Mouse (Mus musculus) intestine, embryonic 14.5 days (tissue): ENCODE data around the gene Otud7a. TPM values are rescaled to one million over a fixed set of nuclear protein-coding genes. Genes with fewer than 3 reads are reported as not detected.
"Not testable (repeated sequence)": the region's sequence is repeated elsewhere in the genome, so short reads cannot be mapped to it uniquely, and the experiment has no call there.

Experiments
- ATAC-seq: fragments of 200-750 bp; cut with Nextera tagmentation; replicated peaks from 2 replicates; pipeline ENCODE4 v1.8.0; 2017; ENCODE audit warnings: low read depth, moderate number of reproducible peaks, moderate TSS enrichment, moderate library complexity; ENCODE audit not compliant: low FRiP score, low TSS enrichment
- DNase-seq: peaks from one replicate; pipeline ENCODE4 v3.0.0-alpha.2; 2018; ENCODE audit warnings: low spot score
- H3K27ac ChIP-seq: fragments of 300-500 bp; sonication (generic); 2 replicates; pipeline ENCODE4 v1.5.1; 2014; ENCODE audit warnings: low read depth, mild to moderate bottlenecking, control low read depth
- H3K27me3 ChIP-seq: fragments of 300-500 bp; sonication (generic); replicated peaks from 2 replicates; pipeline ENCODE4 v1.6.1; 2014; ENCODE audit warnings: low read length, control low read depth; ENCODE audit not compliant: control insufficient read depth, insufficient read depth
- H3K36me3 ChIP-seq: fragments of 300-500 bp; sonication (generic); 2 replicates; pipeline ENCODE4 v1.6.1; 2014; ENCODE audit warnings: low read length, control low read depth; ENCODE audit not compliant: control insufficient read depth, insufficient read depth
- H3K4me1 ChIP-seq: fragments of 300-500 bp; sonication (generic); replicated peaks from 2 replicates; pipeline ENCODE4 v1.6.1; 2014; ENCODE audit warnings: low read length, control low read depth, mixed read lengths; ENCODE audit not compliant: control insufficient read depth, insufficient read depth
- H3K4me2 ChIP-seq: fragments of 300-500 bp; sonication (generic); 2 replicates; pipeline ENCODE4 v1.6.1; 2014; ENCODE audit warnings: low read length
- H3K4me3 ChIP-seq: fragments of 300-500 bp; sonication (generic); 2 replicates; pipeline ENCODE4 v1.5.1; 2014; ENCODE audit warnings: low read depth, low read length, control low read depth, mixed read lengths
- H3K9ac ChIP-seq: fragments of 300-500 bp; sonication (generic); 2 replicates; pipeline ENCODE4 v1.6.1; 2014; ENCODE audit warnings: mild to moderate bottlenecking, low read length
- H3K9me3 ChIP-seq: fragments of 300-500 bp; sonication (generic); 2 replicates; pipeline ENCODE4 v1.6.1; 2016; ENCODE audit warnings: low read length, control low read depth; ENCODE audit not compliant: control insufficient read depth
- WGBS: fragments of 180-500 bp; shearing (Covaris S2); extraction: QIAGEN DNeasy Blood & Tissue Kit; methylation state at CpG from one replicate; pipeline ENCODE4 v1.1.7; 2014; 5-methylcytosine and 5-hydroxymethylcytosine counted together
- polyA plus RNA-seq: library from polyadenylated mRNA; unstranded; fragments of >200 nt; fragmentation: Nextera tagmentation; extraction: Ambion mirVana; gene quantifications from 2 replicates; pipeline ENCODE4 v1.2.1, GENCODE M21; 2014

Otud7a gene
- polyA plus RNA-seq, 1 experiment from 2014 or later: 1.5 TPM

DNA sequence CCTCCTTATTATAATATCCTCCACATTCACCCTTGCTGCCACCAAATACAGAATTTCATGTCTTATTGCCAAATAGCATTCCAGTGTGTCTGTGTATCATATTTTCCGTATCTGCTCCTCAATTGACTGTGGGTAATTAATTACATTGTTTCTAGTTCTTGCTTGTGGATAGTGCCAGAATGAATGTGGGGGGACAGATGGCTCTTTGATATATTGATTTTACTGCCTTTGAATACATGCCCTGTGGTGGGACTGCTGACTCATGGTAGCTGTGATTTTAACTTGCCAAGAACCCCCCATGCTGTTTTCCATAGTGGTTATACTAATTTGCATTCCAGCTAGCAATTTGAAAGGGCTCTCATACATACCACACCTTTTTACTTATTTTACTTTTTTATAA, 215.7 kb downstream of the Otud7a start:
- H3K4me2 ChIP-seq: no peak overlapping the region
- H3K9me3 ChIP-seq: no peaks in the 10 kb centered on the region
- 69% methylated on average over 1 of the region's 1 CpGs for WGBS
- no peaks in the 10 kb centered on the region for H3K27me3 ChIP-seq
- no peak for ATAC-seq
- DNase-seq: no peak
- H3K4me3 ChIP-seq: no peak overlapping the region
- no peaks in the 10 kb centered on the region for H3K4me1 ChIP-seq
- H3K36me3 ChIP-seq: no peaks in the 10 kb centered on the region
- no peak overlapping the region for H3K9ac ChIP-seq
- H3K27ac ChIP-seq: no peak overlapping the region

DNA sequence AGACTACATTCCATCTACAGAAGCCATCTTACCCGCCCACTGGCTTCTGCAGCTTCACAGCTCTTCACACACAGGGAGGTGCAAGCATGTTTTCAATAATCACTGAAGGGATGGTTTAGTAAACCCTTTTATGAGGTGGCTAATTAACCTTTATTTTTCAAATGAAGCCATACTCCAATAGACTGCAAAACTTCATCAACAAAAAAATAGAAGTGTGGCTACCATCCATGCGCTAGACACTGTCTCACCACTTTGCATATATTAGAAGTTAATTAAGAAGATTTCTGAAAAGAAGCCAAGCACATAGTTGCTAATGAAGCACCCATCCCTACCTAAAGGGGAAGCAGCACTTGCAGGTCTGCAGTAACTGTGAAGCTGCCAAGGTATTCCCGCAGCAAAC, 218.2 kb downstream of the Otud7a start:
- Histone ChIP-seq H3K4me2 (no peak overlapping the region), H3K9ac (no peak overlapping the region), H3K27ac (no peak overlapping the region), H3K4me3 (no peak overlapping the region), H3K27me3 (no peaks in the 10 kb centered on the region), H3K4me1 (no peaks in the 10 kb centered on the region), H3K9me3 (no peaks in the 10 kb centered on the region), H3K36me3 (no peaks in the 10 kb centered on the region)
- ATAC-seq (no peak), DNase-seq (no peak)
- 92% methylated on average over 3 of the region's 3 CpGs for WGBS

DNA sequence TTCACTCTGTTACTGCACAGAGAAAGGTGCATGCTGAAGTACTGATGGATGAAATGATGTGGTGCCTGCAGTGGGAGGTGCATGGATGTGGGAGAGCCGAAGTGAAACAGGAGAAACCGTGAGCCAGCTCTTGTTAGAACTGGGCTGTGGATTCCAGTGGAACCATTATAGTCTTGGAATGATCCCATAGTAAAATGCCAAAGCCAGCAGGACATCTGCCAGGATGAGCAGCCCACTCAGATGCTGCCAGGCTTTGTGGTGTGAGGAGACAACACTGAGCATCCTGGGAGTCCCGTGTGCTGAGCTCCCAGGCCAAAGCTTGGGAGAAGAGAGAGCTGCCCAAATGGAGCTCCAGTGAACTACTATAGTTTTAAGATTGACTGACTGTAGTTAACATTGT, 220.9 kb downstream of the Otud7a start:
- WGBS: 90% methylated on average over 3 of the region's 3 CpGs
- Histone ChIP-seq H3K4me2 (no peak overlapping the region), H3K9ac (no peak overlapping the region), H3K4me3 (no peak overlapping the region), H3K4me1 (peaks cover 8% of the 10 kb centered on the region; the same call in 1 of the 2 replicates), H3K27ac (no peak overlapping the region), H3K36me3 (no peaks in the 10 kb centered on the region), H3K9me3 (no peaks in the 10 kb centered on the region), H3K27me3 (no peaks in the 10 kb centered on the region)
- DNase-seq (no peak), ATAC-seq (no peak)

- Histone ChIP-seq H3K9ac (no peak overlapping the region), H3K27ac (peak overlapping the region; percentile 54; the same call in 1 of the 2 replicates), H3K27me3 (no peaks in the 10 kb centered on the region), H3K36me3 (no peaks in the 10 kb centered on the region), H3K4me2 (peak overlapping the region; percentile 36), H3K4me1 (peaks cover 8% of the 10 kb centered on the region; the same call in 1 of the 2 replicates), H3K4me3 (no peak overlapping the region), H3K9me3 (no peaks in the 10 kb centered on the region)
- peak; percentile 57 for DNase-seq
- WGBS: 34% methylated on average over 15 of the region's 15 CpGs
- peak; percentile 49; the same call in 1 of the 2 replicates for ATAC-seq
Observed at GRCm38 (mm10) chr7:63667986-63668741, 223.6 kb downstream of the Otud7a start.

DNA sequence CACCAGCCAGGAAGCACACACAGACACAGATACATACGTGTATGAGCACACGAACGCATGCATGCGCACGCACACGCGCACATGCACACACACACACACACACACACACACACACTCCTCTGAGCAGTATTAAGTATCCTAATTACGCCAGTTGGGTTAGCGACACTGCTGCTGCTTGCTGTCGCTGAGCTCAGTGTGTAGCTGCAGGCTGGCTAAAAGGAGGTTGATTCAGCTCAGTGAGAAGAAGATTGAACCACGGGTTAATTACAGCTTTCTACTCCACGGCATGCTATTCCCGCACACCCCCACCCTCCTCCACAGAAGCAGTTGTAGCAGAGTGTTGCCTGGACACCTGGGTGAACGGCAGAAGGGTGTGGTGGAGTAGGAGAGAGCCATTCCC, 224.4 kb downstream of the Otud7a start:
- Histone ChIP-seq H3K4me1 (peaks cover 8% of the 10 kb centered on the region; the same call in 1 of the 2 replicates), H3K4me3 (no peak overlapping the region), H3K27ac (peak overlapping the region; percentile 54; the same call in 1 of the 2 replicates), H3K4me2 (no peak overlapping the region), H3K27me3 (no peaks in the 10 kb centered on the region), H3K9ac (no peak overlapping the region), H3K9me3 (no peaks in the 10 kb centered on the region), H3K36me3 (no peaks in the 10 kb centered on the region)
- DNase-seq: no peak
- ATAC-seq: no peak
- WGBS: 73% methylated on average over 14 of the region's 14 CpGs

- not testable (repeated sequence) for H3K27me3 ChIP-seq, H3K4me2 ChIP-seq, H3K9me3 ChIP-seq, DNase-seq, H3K9ac ChIP-seq, H3K4me1 ChIP-seq, H3K4me3 ChIP-seq, ATAC-seq, H3K27ac ChIP-seq, H3K36me3 ChIP-seq
- 81% methylated on average over 1 of the region's 1 CpGs for WGBS
Observed at GRCm38 (mm10) chr7:63670911-63671310, 226.4 kb downstream of the Otud7a start.

GRCm38 (mm10) chr7:63671904-63672303, 227.4 kb downstream of the Otud7a start:
- H3K4me1 ChIP-seq: peaks cover 8% of the 10 kb centered on the region; the same call in 1 of the 2 replicates
- H3K4me3 ChIP-seq: no peak overlapping the region
- WGBS: 30% methylated on average over 3 of the region's 3 CpGs
- H3K27me3 ChIP-seq: no peaks in the 10 kb centered on the region
- no peak overlapping the region for H3K9ac ChIP-seq
- H3K36me3 ChIP-seq: no peaks in the 10 kb centered on the region
- DNase-seq (peak; percentile 72), ATAC-seq (peak; percentile 47)
- no peak overlapping the region for H3K27ac ChIP-seq
- H3K9me3 ChIP-seq: no peaks in the 10 kb centered on the region
- no peak overlapping the region for H3K4me2 ChIP-seq

DNA sequence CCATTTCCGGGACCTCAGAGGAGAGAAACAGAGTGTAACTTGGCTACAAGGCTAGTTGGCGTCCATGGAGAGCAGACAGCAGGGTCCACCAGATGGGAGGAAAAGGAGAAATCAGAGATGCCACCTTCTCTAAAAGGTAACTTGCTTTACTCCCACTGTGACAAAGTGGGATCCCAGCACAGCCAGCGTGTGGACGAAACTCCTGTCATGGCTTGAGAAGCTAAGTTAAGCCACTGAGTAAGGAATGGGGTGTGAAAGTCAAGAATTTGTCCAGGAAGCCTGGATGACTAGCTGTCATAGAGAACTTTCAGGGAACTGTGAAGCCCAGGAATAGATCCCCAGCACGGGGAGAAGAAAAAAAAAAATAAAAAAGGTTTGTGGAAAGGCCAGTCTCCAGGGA, 232.1 kb downstream of the Otud7a start:
- no peaks in the 10 kb centered on the region for H3K4me1 ChIP-seq
- no peaks in the 10 kb centered on the region for H3K9me3 ChIP-seq
- H3K4me2 ChIP-seq: no peak overlapping the region
- ATAC-seq: no peak
- no peak overlapping the region for H3K9ac ChIP-seq
- H3K4me3 ChIP-seq: no peak overlapping the region
- no peak for DNase-seq
- H3K36me3 ChIP-seq: no peaks in the 10 kb centered on the region
- WGBS: 80% methylated on average over 5 of the region's 5 CpGs
- H3K27me3 ChIP-seq: no peaks in the 10 kb centered on the region
- H3K27ac ChIP-seq: no peak overlapping the region

- Histone ChIP-seq H3K27me3 (no peaks in the 10 kb centered on the region), H3K4me3 (no peak overlapping the region), H3K4me1 (no peaks in the 10 kb centered on the region), H3K27ac (no peak overlapping the region), H3K9ac (no peak overlapping the region), H3K9me3 (no peaks in the 10 kb centered on the region), H3K36me3 (no peaks in the 10 kb centered on the region), H3K4me2 (no peak overlapping the region)
- no peak for ATAC-seq
- DNase-seq: no peak
- 30% methylated on average over 2 of the region's 2 CpGs for WGBS
Observed at GRCm38 (mm10) chr7:63677149-63677548, 232.6 kb downstream of the Otud7a start.
